Mouse (Mus musculus) regulatory T cell (primary cell): Measurements from ENCODE around the gene Gm21083.
"Not testable (repeated sequence)": the region's sequence is repeated elsewhere in the genome, so short reads cannot be mapped to it uniquely, and the experiment has no call there.

Experiments
- in situ Hi-C: fragments of 300-600 bp; cut with MboI, MseI; formaldehyde crosslinking; loops from one replicate; pipeline ENCODE4 v1.15.1; 2025; ENCODE audit warnings: high pct_unique_total_duplicates

Gene Gm21083

DNA sequence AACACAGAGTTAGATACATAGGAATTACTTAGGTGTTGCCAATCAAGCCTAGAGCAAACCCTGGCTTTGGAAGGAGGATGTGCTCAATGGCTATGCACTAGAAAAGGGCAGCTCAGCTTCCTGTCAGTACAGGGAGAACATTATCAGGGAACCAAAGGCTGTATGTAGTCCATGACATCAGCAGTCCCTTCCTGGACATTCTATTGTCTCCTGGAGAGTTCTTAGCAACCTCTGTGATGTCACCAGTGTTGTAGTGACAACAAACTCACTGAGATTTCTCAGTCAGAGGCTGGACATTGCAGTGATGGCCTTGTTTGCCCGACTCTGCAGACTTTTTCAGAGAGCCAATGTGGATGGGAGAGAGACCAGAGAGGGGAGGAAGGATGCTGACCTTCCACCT is at the start of gene Gm21083:
Gene Gm21083 (plus strand): TSS at position 301 of the 400 bp plus-strand sequence.
- in situ Hi-C loops, result loop anchor here (5.0 kb wide), 1 partner anchor 100 kb away; the partner anchor contains the start of gene Gm21149

DNA sequence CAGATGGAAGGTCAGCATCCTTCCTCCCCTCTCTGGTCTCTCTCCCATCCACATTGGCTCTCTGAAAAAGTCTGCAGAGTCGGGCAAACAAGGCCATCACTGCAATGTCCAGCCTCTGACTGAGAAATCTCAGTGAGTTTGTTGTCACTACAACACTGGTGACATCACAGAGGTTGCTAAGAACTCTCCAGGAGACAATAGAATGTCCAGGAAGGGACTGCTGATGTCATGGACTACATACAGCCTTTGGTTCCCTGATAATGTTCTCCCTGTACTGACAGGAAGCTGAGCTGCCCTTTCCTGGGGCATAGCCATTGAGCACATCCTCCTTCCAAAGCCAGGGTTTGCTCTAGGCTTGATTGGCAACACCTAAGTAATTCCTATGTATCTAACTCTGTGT is 48.0 kb upstream of the Gm21083 start, which contains the start of gene Gm21190:
Gene Gm21190 (minus strand): TSS at position 101 of the 400 bp plus-strand sequence.
- in situ Hi-C loops, result not testable (repeated sequence)

DNA sequence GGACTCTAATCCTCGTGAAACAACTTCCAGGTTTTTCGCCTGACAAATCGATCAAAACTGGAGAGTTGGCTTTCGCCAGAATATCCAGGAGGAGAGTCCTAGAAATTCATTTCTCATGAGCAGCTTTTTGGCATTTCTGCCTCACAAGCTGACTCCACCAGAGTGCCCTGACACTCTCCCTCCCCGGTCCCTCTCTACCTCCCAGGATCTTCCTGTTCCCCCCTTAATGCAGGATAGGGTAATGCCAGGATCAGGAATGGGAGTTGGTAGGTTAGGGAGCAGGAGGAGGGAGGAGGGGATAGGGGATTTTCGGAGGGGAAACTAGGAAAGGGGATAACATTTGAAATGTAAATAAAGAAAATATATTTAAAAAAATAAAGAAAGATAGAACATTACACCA is 28.5 kb upstream of the Gm21083 start:
- in situ Hi-C loops, result not testable (repeated sequence)

DNA sequence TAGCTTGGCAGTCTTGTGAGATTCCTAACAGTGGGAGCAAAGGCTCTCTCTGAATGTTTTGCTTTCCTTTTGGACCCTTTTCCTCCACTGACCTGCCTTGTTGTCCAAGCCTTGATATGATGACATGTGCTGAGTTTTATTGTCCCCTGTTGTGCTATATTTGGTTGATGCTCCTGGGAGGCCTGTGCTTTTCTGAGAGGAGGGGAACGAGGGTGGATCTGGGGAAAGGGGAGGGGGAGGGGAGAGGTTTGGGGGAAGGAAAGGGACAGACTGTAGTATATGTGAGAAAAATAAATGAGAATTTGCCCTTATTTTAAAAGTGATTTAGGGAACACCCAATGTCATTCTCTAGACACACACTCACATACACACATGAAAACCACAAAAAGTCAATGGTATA is 28.0 kb upstream of the Gm21083 start:
- in situ Hi-C loops, result not testable (repeated sequence)

DNA sequence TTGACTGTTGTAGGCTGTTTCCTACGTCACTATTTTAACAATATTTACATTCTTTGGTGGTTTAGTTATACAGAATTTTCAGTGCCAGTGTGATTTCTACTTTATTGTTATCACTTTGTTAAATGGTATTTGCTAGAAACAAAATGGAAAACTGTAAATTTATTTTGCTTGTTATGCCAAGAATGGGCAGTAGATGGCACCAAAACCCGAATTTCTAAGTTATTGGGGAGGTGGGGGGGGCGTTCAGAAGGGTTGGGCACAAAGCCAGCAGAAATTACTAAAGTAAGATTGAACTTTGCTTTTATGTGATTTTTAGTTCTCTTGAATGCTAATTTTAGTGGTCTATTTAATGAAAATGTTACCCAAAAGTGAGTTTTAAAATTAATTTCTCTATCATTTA is 27.5 kb upstream of the Gm21083 start:
- in situ Hi-C loops, result not testable (repeated sequence)

DNA sequence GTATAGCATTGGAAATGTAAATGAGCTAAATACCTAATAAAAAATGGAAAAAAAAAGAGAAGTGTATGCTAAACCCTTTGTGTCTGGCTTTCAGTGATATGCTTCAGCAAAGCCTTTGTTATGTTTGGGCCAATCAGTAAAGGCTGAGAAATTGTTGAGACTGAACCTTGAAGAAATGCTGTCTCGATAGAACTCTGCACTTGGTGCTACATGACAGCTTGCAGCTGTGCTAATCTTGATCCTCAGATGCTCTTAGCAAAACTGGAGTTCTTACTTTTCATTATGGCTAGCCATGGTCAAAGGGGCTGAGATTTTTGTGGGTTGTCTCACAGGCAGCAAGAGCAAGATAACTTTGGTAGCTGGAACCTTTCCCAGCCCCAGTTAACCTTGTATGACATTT is 18.5 kb upstream of the Gm21083 start:
- in situ Hi-C loops, result loop anchor here (5.0 kb wide), 1 partner anchor 561 kb away; no protein-coding TSS in a partner anchor

DNA sequence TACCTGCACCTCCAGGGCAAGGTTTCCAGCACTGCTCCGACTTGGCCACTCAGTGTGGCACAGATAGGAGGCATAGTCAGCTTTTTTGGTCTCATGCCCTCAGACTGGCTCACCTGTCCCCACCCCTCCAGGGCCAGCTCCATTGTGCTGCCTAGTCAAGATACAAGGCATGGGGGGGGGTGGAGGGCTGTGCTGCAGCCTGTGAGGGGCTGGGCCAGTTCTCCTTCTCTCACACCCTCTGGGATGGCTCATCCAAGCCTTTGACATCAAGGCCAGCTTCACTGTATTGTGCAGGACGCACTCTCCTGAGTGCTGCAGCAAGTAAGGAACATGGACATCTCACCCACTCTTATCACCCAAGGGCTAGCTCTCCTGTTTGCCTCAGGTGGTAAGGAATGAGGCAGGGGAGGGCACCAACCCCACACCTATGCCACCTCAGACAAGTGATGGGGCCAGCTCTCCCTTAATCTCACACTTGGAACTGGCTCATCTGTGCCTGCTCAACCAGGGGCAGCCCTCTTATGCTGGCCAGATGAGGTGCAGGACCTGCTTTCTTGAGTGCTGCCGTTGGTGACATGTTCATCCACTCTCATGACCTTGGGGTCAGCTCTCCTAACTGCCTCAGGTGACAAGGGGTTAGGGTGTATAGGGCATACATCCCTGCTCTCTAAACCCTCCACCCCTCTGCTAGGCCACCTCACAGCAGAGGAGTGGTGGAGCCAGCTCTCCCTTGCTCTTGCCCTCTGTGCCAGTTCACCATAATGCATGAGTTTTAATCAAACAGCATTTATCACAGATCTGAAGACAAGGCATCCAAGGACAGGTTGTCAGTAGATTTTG is 15.5 kb upstream of the Gm21083 start:
- in situ Hi-C loops, result not testable (repeated sequence)

DNA sequence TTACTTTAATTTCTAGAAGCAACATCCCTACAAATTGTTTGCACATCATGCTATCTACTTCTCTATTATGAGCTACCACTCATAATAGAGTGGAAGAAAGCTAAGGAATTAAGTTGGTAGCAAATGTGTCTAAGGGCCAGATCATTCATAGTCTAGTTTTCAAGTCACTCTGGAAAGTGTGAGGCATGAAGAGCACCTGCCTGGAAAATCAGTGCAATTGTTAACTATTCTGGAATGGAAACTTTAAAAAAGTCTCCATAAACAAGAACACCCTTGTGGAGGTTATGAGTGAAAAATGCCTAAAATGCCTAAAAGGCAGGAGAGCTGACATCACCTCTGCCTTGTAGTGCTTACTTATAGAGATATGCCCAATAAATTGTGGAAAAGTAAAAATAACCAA is 3.4 kb upstream of the Gm21083 start:
- in situ Hi-C loops, result not testable (repeated sequence)

DNA sequence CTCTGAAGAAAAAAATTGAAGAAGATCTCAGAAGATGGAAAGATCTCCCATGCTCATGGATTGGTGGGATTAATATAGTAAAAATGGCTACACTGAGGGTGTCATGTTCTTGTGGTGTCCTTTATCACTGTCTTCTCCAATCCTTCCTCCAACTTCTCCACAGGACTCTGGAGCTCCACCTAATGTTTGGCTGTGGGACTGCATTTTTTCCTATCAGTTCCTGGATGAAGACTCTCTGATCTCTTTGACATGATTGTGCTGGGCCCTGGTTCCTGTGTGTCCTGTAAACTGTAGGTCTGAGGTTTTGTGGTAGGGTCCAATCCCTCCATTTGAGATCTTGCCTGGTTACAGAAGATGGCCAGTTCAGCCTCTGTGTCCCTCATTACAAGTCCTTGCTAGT is 9.2 kb downstream of the Gm21083 start:
- in situ Hi-C loops, result not testable (repeated sequence)

DNA sequence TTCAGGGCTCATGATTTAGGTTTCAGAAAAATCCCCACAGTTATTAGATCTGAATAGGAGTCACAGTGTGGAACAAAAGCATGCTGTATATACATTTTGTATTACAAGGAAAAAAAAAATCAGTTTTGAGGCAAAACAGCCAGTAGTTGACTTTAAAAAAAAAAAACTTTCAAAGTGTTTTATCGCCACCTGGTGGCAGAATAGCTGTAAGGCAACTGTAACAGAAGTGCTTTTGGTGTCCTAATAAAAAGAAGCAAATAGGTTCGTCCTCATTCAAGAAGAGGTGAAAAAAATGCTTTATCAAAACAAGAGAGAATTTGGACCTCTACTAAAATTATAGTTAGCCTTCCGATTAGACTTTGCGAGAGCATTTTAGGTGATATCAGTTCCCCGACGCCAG is 11.2 kb downstream of the Gm21083 start:
- in situ Hi-C loops, result not testable (repeated sequence)

DNA sequence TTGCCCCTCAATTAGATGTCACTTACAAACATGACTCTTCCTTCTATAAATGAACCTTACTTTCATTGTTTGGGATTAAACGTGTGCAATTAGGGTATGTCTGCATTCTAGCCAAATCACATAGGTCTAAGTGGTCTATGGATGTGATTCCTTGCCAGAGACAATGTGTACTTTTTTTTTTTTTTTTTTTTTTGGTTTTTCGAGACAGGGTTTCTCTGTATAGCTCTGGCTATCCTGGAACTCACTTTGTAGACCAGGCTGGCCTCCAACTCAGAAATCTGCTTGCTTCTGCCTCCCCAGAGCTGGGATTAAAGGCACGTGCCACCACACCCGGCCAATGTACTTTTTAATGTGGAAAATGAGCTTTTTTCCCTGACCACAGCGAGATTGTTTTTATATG is 13.5 kb downstream of the Gm21083 start:
- in situ Hi-C loops, result not testable (repeated sequence)

DNA sequence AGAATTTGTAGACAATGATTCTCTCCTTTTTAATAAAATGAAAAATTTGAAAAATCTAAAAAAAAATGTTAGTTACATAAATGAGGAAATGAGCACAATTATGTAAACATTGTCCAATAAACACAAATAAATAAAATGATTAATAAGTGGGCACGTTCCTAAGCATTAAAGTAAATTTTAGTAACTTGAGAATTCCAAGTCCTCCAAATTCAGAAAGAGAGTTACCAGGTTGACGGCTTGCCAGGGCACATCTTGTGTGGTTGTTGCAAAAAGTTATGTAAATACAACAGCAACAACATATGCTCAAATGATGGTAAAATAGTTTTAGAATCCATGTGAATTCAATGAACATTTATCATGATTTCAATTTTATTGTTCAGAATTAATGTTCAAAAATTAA is 14.4 kb downstream of the Gm21083 start:
- in situ Hi-C loops, result not testable (repeated sequence)

DNA sequence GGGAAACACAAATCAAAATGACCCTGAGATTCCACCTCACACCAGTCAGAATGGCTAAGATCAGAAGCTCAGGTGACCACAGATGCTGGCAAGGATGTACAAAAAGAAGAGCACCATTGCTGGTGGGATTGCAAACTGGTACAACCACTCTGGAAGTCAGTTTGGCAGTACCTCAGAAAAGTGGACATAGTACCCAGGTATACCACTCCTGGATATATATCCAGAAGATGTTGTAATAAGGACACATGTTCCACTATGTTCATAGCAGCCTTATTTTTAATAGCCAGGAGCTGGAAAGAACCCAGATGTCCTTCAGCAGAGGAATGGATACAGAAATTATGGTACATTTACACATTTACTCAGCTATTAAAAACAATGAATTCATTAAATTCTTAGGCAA is 21.7 kb downstream of the Gm21083 start:
- in situ Hi-C loops, result loop anchor here (5.0 kb wide), 2 partner anchors 87 to 587 kb away; no protein-coding TSS in a partner anchor

DNA sequence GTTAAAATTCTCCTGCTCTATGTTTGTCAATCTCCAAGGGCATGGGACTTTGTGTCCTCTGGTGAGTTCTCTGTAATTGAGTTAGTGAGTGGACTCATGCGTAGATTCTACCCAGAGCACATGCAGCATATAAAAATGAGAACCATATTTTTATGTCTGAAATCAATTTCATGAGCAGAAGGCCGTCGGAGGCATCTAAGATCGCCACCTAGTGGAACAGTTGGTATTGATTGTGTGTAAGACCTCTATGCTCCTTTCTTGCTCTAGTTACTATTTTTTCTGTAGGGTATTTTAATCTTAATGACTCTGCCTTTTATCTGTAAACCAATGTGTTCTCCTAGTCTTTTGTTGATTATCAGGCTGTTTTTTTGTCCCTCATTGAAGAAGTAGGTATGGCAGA is 23.2 kb downstream of the Gm21083 start:
- in situ Hi-C loops, result not testable (repeated sequence)

DNA sequence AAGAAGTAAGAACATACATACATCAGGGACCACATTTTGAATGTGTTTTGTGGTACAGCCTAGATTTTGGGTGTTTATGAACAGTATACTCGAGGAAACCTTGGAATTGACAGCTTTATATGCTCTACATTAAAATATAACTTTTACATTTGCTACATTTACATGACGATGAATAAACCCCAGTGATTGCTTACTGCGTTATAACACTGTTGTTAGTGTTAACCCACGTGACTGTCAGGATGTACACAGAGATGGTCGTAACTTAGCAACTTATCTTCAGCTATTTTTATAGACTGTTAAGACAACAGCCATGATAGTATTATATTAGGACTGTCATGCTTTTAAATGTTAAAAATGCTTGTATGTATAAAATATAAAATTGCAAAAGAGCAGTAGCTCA is 24.3 kb downstream of the Gm21083 start:
- in situ Hi-C loops, result not testable (repeated sequence)

DNA sequence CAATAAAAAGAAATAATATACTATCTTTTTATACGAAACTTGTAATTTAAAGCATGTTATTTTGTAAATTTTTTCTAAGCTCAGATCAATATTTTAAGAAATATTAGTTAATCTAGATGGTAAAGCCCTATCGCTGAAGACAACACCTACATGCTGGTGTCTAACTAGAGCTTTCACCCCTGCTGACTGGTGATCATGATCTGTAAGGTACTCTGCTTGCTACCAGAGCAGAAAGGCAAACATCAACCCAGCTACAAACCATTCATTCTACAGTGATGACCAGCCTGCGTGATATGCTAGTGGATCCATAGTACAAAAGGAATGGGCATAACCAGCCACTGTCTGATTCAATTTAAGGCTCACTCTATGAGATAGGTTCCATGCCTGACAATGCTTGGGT is 24.8 kb downstream of the Gm21083 start:
- in situ Hi-C loops, result not testable (repeated sequence)

DNA sequence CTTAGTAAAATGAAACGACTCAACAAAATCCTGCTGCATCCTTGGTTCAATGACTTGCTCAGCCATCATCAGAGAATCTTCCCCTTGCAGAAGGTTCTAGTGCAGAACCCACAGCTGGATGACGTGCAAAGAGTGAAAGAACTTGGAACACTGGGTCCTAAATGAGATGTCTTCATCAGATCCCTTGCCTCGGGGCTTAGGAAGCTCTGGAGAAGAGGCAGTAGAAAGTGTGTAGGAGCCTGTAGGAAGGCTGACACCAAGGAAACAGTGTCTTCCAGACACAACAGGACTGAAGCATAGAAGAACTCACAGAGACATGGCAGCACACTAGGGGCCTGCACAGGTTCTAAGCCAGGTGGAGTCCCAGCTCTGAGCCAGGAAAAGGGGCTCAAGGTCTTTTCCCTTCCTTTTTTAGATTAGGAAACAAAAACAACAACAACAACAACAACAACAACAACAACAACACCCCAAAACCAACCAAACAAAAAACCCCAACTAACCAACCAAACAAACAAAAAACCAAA is 25.4 kb downstream of the Gm21083 start:
- in situ Hi-C loops, result not testable (repeated sequence)

DNA sequence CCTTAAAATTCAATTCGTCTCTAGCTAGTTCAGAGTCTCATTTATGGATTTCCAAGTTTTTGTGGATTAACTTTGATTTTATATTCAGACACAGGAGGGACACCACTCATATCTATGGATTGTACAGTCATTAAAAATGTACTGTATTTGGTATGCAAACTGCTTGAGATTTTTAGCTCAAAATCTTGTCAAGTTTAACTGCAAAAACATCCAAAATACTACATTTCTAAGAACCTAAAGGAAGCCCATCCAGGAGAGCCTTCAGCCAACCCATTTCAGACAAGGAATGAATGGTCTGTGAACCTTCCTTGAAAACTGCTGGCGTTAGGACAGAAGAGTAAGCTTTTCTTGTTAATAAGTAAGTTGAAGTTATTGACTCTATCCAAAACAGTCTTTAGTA is 25.9 kb downstream of the Gm21083 start:
- in situ Hi-C loops, result not testable (repeated sequence)

DNA sequence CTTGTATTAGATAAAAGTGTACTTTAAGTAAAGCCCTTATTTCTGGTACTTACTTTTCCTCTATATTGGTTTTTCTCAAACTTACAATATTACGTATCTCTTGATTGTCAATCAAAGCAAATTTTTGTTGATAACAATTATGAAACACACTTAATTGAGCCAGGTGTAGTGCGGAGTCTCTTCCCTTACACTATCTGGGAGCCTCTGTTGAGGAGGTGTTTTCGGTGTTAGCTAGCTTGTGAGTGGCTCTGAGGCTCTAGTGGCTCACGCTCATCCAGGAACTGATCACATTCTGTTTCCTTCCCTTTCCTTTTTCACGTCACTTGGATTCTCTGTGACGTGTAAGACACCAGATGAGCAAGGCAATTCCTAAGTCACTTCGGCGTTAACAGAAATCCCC is 26.5 kb downstream of the Gm21083 start:
- in situ Hi-C loops, result not testable (repeated sequence)

DNA sequence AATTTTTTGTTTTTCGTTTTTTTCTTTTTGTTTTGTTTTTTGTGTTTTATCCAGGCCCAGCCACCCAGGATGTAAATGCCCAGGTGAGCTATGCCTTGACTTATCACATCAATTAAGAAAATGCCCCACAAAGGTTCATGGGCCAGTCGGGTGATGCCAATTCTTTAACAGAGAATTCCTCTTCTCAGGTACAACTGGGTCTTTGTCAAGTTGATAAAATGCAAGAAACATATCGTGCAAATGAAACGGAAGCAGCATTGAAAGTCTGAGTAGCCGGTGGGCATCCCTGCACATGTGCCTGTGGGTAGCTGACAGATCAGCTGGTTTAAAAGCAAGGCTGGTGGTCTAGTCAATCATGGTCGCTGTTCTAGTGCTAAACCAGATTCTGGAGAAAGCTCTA is 29.5 kb downstream of the Gm21083 start:
- in situ Hi-C loops, result not testable (repeated sequence)

DNA sequence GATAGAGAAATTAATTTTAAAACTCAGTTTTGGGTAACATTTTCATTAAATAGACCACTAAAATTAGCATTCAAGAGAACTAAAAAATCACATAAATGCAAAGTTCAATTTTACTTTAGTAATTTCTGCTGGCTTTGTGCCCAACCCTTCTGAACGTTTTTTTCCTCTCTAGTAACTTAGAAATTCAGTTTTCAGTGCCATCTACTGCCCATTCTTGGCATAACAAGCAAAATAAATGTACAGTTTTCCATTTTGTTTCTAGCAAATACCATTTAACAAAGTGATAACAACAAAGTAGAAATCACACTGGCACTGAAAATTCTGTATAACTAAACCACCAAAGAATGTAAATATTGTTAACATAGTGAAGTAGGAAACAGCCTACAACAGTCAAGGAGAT is 33.6 kb downstream of the Gm21083 start:
- in situ Hi-C loops, result loop anchor here (5.0 kb wide), 1 partner anchor 128 kb away; no protein-coding TSS in a partner anchor

DNA sequence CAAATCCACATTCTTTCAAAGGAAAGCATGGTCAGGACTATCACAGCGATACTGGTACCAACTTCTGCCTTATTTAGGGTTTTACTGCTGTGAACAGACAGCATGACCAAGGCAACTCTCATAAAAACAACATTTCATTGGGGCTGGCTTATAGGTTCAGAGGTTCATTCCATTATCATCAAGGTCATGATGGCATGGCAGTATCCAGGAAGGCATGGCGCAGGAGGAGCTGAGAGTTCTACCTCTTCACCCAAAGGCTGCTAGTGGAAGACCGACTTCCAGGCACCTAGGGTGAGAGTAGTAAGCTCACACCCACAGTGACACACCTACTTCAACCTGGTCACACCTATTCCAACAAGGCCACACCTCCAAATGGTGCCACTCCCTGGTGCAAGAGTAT is 39.1 kb downstream of the Gm21083 start:
- in situ Hi-C loops, result loop anchor here (5.0 kb wide), 1 partner anchor 84 kb away; no protein-coding TSS in a partner anchor

DNA sequence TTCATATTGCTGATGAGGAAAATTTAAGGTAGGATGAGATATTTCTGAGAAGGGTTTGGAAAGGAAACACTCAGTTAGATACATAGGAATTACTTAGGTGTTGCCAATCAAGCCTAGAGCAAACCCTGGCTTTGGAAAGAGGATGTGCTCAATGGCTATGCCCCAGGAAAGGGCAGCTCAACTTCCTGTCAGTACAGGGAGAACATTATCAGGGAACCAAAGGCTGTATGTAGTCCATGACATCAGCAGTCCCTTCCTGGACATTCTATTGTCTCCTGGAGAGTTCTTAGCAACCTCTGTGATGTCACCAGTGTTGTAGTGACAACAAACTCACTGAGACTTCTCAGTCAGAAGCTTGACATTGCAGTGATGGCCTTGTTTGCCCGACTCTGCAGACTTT is 41.6 kb downstream of the Gm21083 start, which contains the start of gene Speer4d:
Gene Speer4d (plus strand): TSS at position 301 of the 400 bp plus-strand sequence.
- in situ Hi-C loops, result loop anchor here (5.0 kb wide), 1 partner anchor 86 kb away; no protein-coding TSS in a partner anchor
